Mouse (Mus musculus) olfactory bulb, adult 2 months (tissue): ENCODE results near the gene Ccdc65. TPM values are rescaled to one million over a fixed set of nuclear protein-coding genes. Genes with fewer than 3 reads are reported as not detected.

Experiments
- H3K27ac ChIP-seq: fragments of 200-500 bp; 2 replicates; pipeline ENCODE4 v1.5.1; 2012; ENCODE audit warnings: low read depth, low read length; ENCODE audit not compliant: insufficient read depth
- H3K4me1 ChIP-seq: fragments of 200-500 bp; 2 replicates; pipeline ENCODE4 v1.6.1; 2012; ENCODE audit warnings: low read length; ENCODE audit not compliant: control insufficient read depth, insufficient read depth
- H3K4me3 ChIP-seq: fragments of 200-500 bp; 2 replicates; pipeline ENCODE4 v1.5.1; 2012; ENCODE audit warnings: mild to moderate bottlenecking, low read depth, low read length, moderate library complexity; ENCODE audit not compliant: insufficient read depth
- CTCF ChIP-seq: fragments of 200-500 bp; IDR thresholded peaks from 2 replicates; pipeline ENCODE4 v1.5.1; 2012; ENCODE audit warnings: low read depth, mild to moderate bottlenecking, low read length, moderate library complexity; ENCODE audit not compliant: insufficient read depth
- POLR2A ChIP-seq: fragments of 200-500 bp; IDR thresholded peaks from 2 replicates; pipeline ENCODE4 v1.6.1; 2012; ENCODE audit warnings: mild to moderate bottlenecking, low read depth, low read length, moderate library complexity; ENCODE audit not compliant: insufficient read depth
- WGBS: fragments of 180-500 bp; shearing (Covaris S2); methylation state at CpG from one replicate; pipeline ENCODE4 v1.1.7; 2018; 5-methylcytosine and 5-hydroxymethylcytosine counted together
- polyA plus RNA-seq: library from polyadenylated mRNA; stranded (reverse); fragments of >200 nt; gene quantifications from 2 replicates; pipeline ENCODE4 v1.2.4, GENCODE M21; 2012; ENCODE audit warnings: low replicate concordance; ENCODE audit not compliant: missing spikeins, insufficient read depth, insufficient read length

Gene Ccdc65
- polyA plus RNA-seq, 1 experiment = not detected

- WGBS = 3% methylated on average over 14 of the region's 14 CpGs
- Histone ChIP-seq H3K27ac (no peak overlapping the region), H3K4me1 (peaks cover 28% of the 10 kb centered on the region), H3K4me3 (peak overlapping the region; percentile 43)
- TF ChIP-seq POLR2A (no peak), CTCF (no peak)
Measured at GRCm38 (mm10) chr15:98675634-98676250, 32.3 kb upstream of the Ccdc65 start.

GRCm38 (mm10) chr15:98676471-98676870 is 31.5 kb upstream of the Ccdc65 start:
- peak overlapping the region; percentile 43 for H3K4me3 ChIP-seq
- TF ChIP-seq POLR2A (no peak), CTCF (no peak)
- 1% methylated on average over 9 of the region's 9 CpGs for WGBS
- no peak overlapping the region for H3K27ac ChIP-seq
- peaks cover 28% of the 10 kb centered on the region for H3K4me1 ChIP-seq

- peaks cover 28% of the 10 kb centered on the region for H3K4me1 ChIP-seq
- H3K4me3 ChIP-seq = peak within 1 kb of the TSS; percentile 51
- under 1% methylated on average over 37 of the region's 37 CpGs for WGBS
- H3K27ac ChIP-seq = no peak within 1 kb of the TSS
- TF ChIP-seq POLR2A (peak; percentile 99), CTCF (no peak)
Measured at GRCm38 (mm10) chr15:98676940-98677728, 30.9 kb upstream of the Ccdc65 start, which contains the start of gene Rnd1. Gene Rnd1 (minus strand): TSS chr15:98677461.

- H3K4me1 ChIP-seq = peaks cover 20% of the 10 kb centered on the region
- WGBS = 68% methylated on average over 7 of the region's 7 CpGs
- no peak overlapping the region for H3K4me3 ChIP-seq
- TF ChIP-seq POLR2A (no peak), CTCF (no peak)
- H3K27ac ChIP-seq = no peak overlapping the region
Measured at GRCm38 (mm10) chr15:98677977-98678376, 30.0 kb upstream of the Ccdc65 start.

GRCm38 (mm10) chr15:98680660-98681059 is 27.3 kb upstream of the Ccdc65 start:
- Histone ChIP-seq H3K4me1 (peaks cover 8% of the 10 kb centered on the region), H3K27ac (no peak overlapping the region), H3K4me3 (no peak overlapping the region)
- 77% methylated on average over 8 of the region's 8 CpGs for WGBS
- TF ChIP-seq CTCF (no peak), POLR2A (no peak)

GRCm38 (mm10) chr15:98681633-98682032 is 26.4 kb upstream of the Ccdc65 start:
- WGBS = 87% methylated on average over 7 of the region's 7 CpGs
- TF ChIP-seq CTCF (no peak), POLR2A (no peak)
- H3K4me1 ChIP-seq = no peaks in the 10 kb centered on the region
- no peak overlapping the region for H3K4me3 ChIP-seq
- no peak overlapping the region for H3K27ac ChIP-seq

GRCm38 (mm10) chr15:98683177-98683576 is 24.8 kb upstream of the Ccdc65 start:
- Histone ChIP-seq H3K27ac (no peak overlapping the region), H3K4me1 (no peaks in the 10 kb centered on the region), H3K4me3 (no peak overlapping the region)
- TF ChIP-seq POLR2A (no peak), CTCF (no peak)
- 77% methylated on average over 10 of the region's 10 CpGs for WGBS

- Histone ChIP-seq H3K4me1 (no peaks in the 10 kb centered on the region), H3K4me3 (no peak overlapping the region), H3K27ac (no peak overlapping the region)
- TF ChIP-seq CTCF = no peak
- TF ChIP-seq POLR2A = no peak
- WGBS = 94% methylated on average over 1 of the region's 1 CpGs
Measured at GRCm38 (mm10) chr15:98683746-98684145, 24.3 kb upstream of the Ccdc65 start.

GRCm38 (mm10) chr15:98685926-98686325 is 22.1 kb upstream of the Ccdc65 start:
- no peak for TF ChIP-seq CTCF
- no peak for TF ChIP-seq POLR2A
- H3K4me3 ChIP-seq = no peak overlapping the region
- WGBS = 69% methylated on average over 3 of the region's 3 CpGs
- H3K4me1 ChIP-seq = no peaks in the 10 kb centered on the region
- no peak overlapping the region for H3K27ac ChIP-seq
